Mouse (Mus musculus) liver, adult 2 months (tissue): ENCODE data around the gene Fat2.

ENCODE experiments used
- CTCF ChIP-seq: fragments of 200-500 bp; IDR thresholded peaks from 2 replicates; pipeline ENCODE4 v1.5.1; 2011; ENCODE audit warnings: low read depth, low read length, control low read depth
- POLR2A ChIP-seq: fragments of 200-500 bp; IDR thresholded peaks from 2 replicates; pipeline ENCODE4 v1.6.1; 2011; ENCODE audit warnings: low read length, control low read depth; ENCODE audit not compliant: insufficient read depth; ENCODE audit errors: extremely low read depth

DNA sequence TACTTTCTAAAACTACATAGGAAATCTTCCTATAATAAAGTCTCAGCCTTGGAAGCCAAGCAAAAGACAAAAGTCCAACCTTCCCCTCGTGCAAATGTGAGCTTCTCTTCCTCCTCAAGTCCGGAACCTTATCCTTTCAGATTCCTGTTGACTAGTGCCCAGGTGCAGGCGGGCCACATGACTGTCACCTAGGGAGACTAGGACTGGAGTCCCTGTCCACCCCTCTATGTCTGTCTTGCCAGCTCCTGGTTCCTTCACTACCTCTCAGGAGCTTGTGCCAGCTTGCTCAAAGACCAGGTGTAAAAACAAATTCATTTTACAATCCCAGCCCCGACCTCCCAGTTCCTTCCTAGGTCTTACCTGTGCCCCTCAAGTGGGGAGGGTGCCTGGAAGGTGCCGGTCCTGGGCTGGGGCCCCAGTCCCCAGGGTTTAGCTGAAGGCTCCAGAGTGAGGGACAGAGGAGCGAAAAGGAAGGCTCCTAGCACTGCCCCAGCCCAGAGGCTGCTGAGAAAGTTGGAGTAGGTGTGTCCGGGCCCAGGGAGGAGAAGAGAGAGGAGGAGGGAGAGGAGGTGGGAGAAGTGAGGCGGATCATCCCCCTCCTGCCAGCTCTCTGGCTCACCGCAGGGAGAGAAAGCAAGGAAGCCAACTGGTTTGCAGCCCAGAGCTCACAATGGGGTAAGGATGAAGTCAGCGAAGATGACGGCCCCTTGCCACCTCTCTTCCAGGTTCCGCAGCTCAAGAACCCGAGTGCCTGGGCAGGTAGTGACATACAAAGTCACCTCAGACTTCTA lies at the start of gene Fat2:
- TF ChIP-seq CTCF (no peak), POLR2A (no peak)
